Mouse (Mus musculus) embryonic stem cell, embryonic (primary cell): Measurements from ENCODE around the gene Ankrd44.

Experiments
- CTCF ChIA-PET, 4 experiments: fragments of 300-600 bp in 2 of 4; fragments of 350-600 bp in 2 of 4; sonication (Branson Sonifier 250); formaldehyde crosslinking; loops; one replicate each; lab custom pipeline; 2022; ENCODE audit warnings: inconsistent platforms in 2 of 4; lab: Charles Lee
- POLR2A ChIA-PET, 4 experiments: fragments of 300-600 bp in 2 of 4; fragments of 350-600 bp in 2 of 4; sonication (Branson Sonifier 250); formaldehyde crosslinking; loops; one replicate each; lab custom pipeline; 2022; ENCODE audit warnings: antibody characterized with exemption in 4 of 4, inconsistent platforms in 1 of 4; lab: Charles Lee

Ankrd44 gene

DNA sequence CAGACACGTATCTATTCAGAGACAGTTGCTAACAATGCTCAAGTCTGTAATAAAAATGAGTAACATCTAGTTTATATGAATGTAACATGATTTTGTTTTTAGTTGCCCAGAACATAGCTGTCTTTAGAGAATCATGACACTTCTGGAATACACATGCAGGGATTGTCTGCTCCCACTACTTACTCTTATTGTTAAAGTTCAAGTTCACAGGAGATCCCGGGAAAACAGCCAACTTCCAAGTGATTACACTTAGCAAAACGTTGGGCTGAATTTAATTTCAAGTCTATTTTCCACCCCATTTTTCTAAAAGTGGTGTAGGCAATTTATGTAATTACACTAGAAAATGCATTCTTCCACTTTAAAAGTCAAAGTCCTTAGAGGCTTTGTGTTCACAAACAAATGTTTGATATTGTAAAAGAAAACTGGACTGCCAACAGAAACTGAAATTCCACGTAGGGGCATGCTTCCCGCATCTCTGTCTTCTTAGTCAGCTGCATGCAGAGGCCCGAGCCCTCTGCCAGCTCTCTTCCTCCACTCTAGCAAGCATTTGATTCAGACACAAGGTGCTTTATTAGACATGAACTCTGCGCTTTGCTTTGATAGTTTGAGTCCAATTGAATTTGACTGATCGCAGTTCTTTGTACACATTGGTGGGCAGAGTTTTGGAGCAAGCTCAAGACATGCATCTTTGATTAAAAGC lies 211.0 kb downstream of the Ankrd44 start:
- ChIA-PET POLR2A (interaction anchor here in 2 of 4 experiments (0.6 to 1.4 kb wide), 2 partner anchors 10 to 269 kb away, joined by 3 to 4 read pairs; no protein-coding TSS in a partner anchor), CTCF (no interaction called here)

DNA sequence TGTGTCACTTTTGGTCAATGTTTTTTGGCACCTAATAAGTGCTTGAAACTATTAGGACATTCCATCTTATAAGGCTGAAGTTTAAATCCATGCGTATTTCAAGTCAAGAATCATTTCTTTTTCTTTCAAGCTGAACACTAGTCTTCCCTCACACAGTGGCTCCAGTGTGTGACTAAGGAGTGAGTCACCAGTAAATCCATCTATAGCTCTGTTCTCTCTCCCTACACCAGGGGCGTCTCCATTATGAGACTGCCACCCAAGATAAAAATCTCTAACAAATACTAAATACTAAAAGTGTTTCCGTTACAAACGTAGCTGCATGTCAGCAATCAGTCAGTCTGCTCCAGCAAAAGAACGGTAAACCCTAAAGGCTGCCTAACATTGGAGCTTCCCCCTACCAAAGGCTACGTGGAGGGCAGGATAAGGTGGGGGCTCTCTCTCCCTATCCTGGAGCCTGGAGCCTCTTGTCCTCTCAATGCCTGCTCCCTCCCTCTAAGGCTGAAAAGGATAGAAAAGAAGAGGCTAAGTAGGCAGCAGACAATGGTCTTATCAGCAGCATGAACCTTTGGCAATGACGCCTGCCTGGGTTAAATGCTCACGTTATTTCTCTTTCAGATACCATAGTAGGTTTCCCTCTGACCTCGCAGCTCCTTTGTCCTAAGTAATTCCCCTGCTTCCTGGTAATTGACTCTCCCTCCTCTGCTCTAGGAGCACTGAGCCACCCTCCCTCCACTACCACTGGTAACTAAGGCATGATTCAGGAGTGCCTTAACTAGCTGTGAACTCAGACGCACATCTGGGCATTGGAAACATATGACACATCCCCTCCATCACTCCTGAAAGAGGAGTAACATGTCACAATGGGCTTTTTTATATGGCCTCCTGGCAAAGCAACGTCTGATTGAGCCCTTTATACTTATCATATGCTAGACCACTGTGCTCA lies 212.7 kb downstream of the Ankrd44 start:
- CTCF ChIA-PET = no interaction called here
- POLR2A ChIA-PET = interaction anchor here in 1 of 4 experiments (0.7 kb wide), 1 partner anchor 34 kb away, joined by 3 read pairs; no protein-coding TSS in a partner anchor

DNA sequence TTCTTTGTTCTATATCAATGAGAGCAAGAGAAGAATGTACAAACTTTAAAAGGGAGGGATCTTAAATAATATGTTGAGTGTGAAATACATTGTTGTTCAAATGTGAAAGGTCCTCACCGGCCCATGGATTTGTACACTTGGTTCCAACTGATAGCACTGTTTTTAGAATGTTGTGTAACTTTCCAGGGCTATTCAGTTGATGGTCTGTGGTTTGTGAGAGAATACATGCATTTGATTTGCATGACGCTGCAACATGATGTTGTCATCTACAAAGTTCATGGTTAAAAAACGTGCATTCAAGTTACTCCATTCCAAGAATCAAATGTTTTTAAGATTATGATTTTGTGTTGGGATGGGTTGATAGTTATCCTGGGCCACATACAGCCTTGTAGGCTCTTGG lies 214.6 kb downstream of the Ankrd44 start:
- POLR2A ChIA-PET = no interaction called here
- CTCF ChIA-PET = no interaction called here

DNA sequence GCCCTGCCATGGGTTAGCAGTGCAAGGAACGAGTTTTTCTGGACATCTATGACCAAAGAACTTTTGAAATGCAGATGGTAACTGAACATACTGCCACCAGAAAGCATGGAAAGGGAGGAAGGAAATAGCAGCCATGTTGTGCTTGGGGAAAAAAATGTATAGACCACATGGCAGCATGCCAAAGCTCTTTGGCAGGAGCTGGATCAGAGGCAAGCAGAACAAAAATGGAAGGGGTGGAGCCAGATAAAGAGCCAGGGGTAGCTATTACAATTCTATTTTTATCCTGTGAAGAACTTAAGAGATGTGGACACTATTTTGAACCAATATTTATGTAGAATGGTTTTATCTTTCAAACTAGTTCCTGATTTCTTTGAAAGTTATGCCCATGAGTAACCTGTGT lies 215.6 kb downstream of the Ankrd44 start:
- CTCF ChIA-PET = interaction anchor here in 1 of 4 experiments (0.6 kb wide), 1 partner anchor 243 kb away, joined by 4 read pairs; no protein-coding TSS in a partner anchor
- POLR2A ChIA-PET = interaction anchor here in 1 of 4 experiments (1.2 kb wide), 1 partner anchor 10 kb away, joined by 4 read pairs; no protein-coding TSS in a partner anchor

- POLR2A ChIA-PET = no interaction called here
- CTCF ChIA-PET = no interaction called here
Observed at GRCm38 (mm10) chr1:54707888-54708565, 218.2 kb downstream of the Ankrd44 start.

DNA sequence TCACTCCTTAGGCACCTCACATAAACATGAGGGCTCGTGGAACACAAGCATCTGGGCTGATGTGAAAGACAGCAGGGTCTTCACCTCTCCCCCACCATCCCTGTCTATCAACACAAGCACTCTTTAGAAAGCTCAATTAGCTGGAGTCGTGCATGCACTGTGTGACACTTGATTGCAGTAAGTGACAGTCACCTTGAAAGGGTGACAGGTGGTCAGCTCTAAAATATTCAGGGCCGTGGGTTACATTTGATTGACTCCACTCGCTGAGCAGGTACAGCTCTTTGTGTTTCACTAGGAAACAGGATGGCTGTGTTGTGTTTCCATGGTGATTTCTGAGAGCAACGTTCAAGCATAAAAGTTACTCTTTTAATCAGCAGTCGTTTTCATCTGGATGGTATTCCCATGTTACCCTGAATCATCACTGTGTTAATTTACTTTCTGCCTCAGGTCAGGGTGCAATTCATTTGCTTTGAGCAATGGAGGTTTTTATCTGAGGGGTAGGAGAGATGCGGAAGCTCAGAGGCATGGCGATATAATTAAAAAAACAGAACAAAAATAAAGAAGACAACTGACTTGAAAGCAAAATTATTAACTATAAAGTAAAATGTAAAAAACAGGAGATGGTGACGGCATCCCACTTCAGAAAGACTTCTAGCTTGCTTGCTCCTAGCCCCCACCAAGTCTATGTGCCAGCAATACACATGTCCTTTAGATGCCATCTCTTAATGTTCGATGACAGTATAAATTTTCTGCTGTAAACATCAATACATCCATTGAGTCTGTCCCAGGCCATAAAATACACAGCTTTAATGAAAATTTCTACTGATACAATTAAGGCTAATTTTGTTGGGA lies 218.9 kb downstream of the Ankrd44 start:
- ChIA-PET POLR2A (interaction anchor here in 1 of 4 experiments (0.5 kb wide), 1 partner anchor 49 kb away, joined by 3 read pairs; no protein-coding TSS in a partner anchor), CTCF (interaction anchor here in 3 of 4 experiments (0.6 to 1.4 kb wide), 3 partner anchors 17 to 1135 kb away, joined by 3 to 4 read pairs (median 3); no protein-coding TSS in a partner anchor)

GRCm38 (mm10) chr1:54706621-54707020 lies 219.6 kb downstream of the Ankrd44 start:
- ChIA-PET CTCF (interaction anchor here (0.6 to 1.4 kb wide), 4 partner anchors 12 to 1134 kb away, joined by 3 to 4 read pairs (median 3); no protein-coding TSS in a partner anchor), POLR2A (no interaction called here)

GRCm38 (mm10) chr1:54703466-54703865 lies 222.7 kb downstream of the Ankrd44 start:
- ChIA-PET POLR2A (no interaction called here), CTCF (no interaction called here)

DNA sequence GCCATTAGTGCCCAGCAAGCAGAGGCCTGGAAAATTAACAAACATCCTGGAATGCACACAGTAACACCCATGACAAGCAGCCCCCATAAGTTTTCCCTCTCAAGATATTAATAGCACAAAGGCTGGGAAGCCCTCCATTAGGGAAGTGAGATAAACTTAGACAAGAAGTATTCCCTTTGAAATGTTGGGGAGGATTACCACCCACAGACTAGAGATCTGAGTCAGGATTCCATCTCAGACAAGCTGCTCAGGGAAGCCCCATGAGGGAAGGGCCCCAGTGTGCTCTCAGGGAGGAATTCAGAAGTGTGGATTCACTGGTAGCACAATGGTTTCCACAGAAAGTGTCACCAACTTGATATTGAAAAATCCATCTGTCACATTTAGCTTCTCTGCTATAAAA lies 223.3 kb downstream of the Ankrd44 start:
- CTCF ChIA-PET = interaction anchor here in 2 of 4 experiments (0.6 kb wide), 2 partner anchors 243 to 454 kb away, joined by 3 to 9 read pairs; no protein-coding TSS in a partner anchor
- POLR2A ChIA-PET = no interaction called here

GRCm38 (mm10) chr1:54695396-54695795 lies 230.8 kb downstream of the Ankrd44 start:
- CTCF ChIA-PET = interaction anchor here in 1 of 4 experiments (0.7 kb wide), 1 partner anchor 28 kb away, joined by 3 read pairs; no protein-coding TSS in a partner anchor
- POLR2A ChIA-PET = no interaction called here

- POLR2A ChIA-PET = no interaction called here
- CTCF ChIA-PET = no interaction called here
Observed at GRCm38 (mm10) chr1:54691824-54692223, 234.4 kb downstream of the Ankrd44 start.

- CTCF ChIA-PET = interaction anchor here in 1 of 4 experiments (1.2 kb wide), 1 partner anchor 16 kb away, joined by 4 read pairs; no protein-coding TSS in a partner anchor
- POLR2A ChIA-PET = interaction anchor here in 1 of 4 experiments (1.2 kb wide), 1 partner anchor 125 kb away, joined by 3 read pairs; no protein-coding TSS in a partner anchor
Observed at GRCm38 (mm10) chr1:54690291-54690965, 235.8 kb downstream of the Ankrd44 start.

GRCm38 (mm10) chr1:54688441-54688840 lies 237.7 kb downstream of the Ankrd44 start:
- ChIA-PET POLR2A (interaction anchor here in 1 of 4 experiments (0.6 kb wide), 4 partner anchors 86 to 437 kb away, joined by 3 to 6 read pairs (median 4); no protein-coding TSS in a partner anchor), CTCF (interaction anchor here in 1 of 4 experiments (0.6 kb wide), 1 partner anchor 133 kb away, joined by 4 read pairs; no protein-coding TSS in a partner anchor)

GRCm38 (mm10) chr1:54684316-54684715 lies 241.9 kb downstream of the Ankrd44 start:
- ChIA-PET POLR2A (no interaction called here), CTCF (interaction anchor here in 1 of 4 experiments (0.6 kb wide), 1 partner anchor 495 kb away, joined by 3 read pairs; no protein-coding TSS in a partner anchor)

DNA sequence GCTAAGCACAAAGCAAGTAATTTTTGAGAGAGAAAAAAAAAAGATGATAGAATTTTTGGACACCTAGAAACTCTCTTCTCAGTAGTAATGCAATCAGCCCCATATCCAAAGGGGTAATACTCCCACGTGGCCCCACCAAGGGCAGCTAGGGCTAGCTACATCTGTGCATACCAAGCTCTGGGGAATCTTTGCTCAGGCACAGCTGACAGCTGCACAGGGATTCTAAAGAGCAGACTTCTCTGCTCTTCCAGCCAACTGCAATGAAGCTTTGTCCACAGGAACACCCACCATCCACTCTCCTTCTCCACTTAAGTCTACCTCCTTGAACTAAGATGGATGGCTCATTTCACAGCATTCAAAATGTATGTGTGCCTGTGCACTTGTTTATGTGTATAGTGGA lies 246.6 kb downstream of the Ankrd44 start:
- POLR2A ChIA-PET = interaction anchor here in 2 of 4 experiments (0.5 to 1.1 kb wide), 3 partner anchors 33 to 243 kb away, joined by 3 to 4 read pairs (median 3); no protein-coding TSS in a partner anchor
- CTCF ChIA-PET = no interaction called here

- CTCF ChIA-PET = no interaction called here
- POLR2A ChIA-PET = interaction anchor here in 1 of 4 experiments (0.9 to 1.1 kb wide), 2 partner anchors 15 to 135 kb away, joined by 3 read pairs; no protein-coding TSS in a partner anchor
Observed at GRCm38 (mm10) chr1:54678037-54678436, 248.2 kb downstream of the Ankrd44 start.

DNA sequence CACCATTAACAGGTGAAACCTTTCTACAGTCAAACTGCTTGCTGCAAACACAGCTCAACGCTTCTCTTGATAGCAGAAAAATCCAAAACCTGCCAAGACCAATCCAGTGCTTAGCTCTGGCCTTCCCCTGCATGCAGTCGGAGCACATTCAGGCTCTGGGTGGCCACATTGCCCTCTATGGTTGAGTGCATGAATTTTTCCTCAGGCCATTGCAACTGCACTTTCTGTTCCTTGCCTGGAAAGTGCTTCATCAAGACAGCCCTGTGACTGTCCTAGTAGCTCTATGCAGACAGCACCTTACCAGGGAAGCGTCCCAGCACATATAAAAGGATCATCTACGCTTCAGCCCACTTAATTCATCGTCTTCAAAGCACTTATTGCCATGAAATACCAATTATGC lies 250.7 kb downstream of the Ankrd44 start:
- ChIA-PET CTCF (interaction anchor here in 1 of 4 experiments (1.2 to 1.4 kb wide), 2 partner anchors 8 to 10 kb away, joined by 3 to 4 read pairs; no protein-coding TSS in a partner anchor), POLR2A (no interaction called here)
